Mouse (Mus musculus): ENCODE measurements at regions not wholly inside any gene's neighbourhood (a gene's known extent, or its start where the extent isn't known, plus 50 kb on each side); places are given as distances from the start of the nearest gene placed in this dataset.

GRCm38 (mm10) chr10:96955776-96956448 is 339.1 kb downstream of the Btg1 start:
- no peak overlapping the region for H3K9ac ChIP-seq
- ATAC-seq (replicated peaks): peak; percentile 51
- H3K4me3 ChIP-seq: no peak overlapping the region
- 5% methylated on average over 16 of the region's 16 CpGs for WGBS
- H3K9me3 ChIP-seq: no peaks in the 10 kb centered on the region
- no peaks in the 10 kb centered on the region for H3K36me3 ChIP-seq (replicated peaks)
- peaks cover 21% of the 10 kb centered on the region for H3K4me1 ChIP-seq
- H3K27me3 ChIP-seq (replicated peaks): no peaks in the 10 kb centered on the region
- peak overlapping the region; percentile 37 for H3K4me2 ChIP-seq
- peak overlapping the region; percentile 74 for H3K27ac ChIP-seq

- 25% methylated on average over 5 of the region's 5 CpGs for WGBS
- H3K9me3 ChIP-seq: no peaks in the 10 kb centered on the region
- H3K27ac ChIP-seq: peak overlapping the region; percentile 74
- H3K27me3 ChIP-seq (replicated peaks): no peaks in the 10 kb centered on the region
- H3K4me3 ChIP-seq: no peak overlapping the region
- H3K9ac ChIP-seq: no peak overlapping the region
- peak overlapping the region; percentile 37 for H3K4me2 ChIP-seq
- H3K36me3 ChIP-seq (replicated peaks): no peaks in the 10 kb centered on the region
- H3K4me1 ChIP-seq: peaks cover 21% of the 10 kb centered on the region
- peak; percentile 51; the same call in 1 of the 2 replicates for ATAC-seq (replicated peaks)
Measured at GRCm38 (mm10) chr10:96956449-96956834, 339.6 kb downstream of the Btg1 start.

GRCm38 (mm10) chr10:96957019-96957418 is 340.2 kb downstream of the Btg1 start:
- no peak overlapping the region for H3K4me2 ChIP-seq
- H3K9me3 ChIP-seq: no peaks in the 10 kb centered on the region
- no peak overlapping the region for H3K9ac ChIP-seq
- no peaks in the 10 kb centered on the region for H3K27me3 ChIP-seq (replicated peaks)
- H3K4me3 ChIP-seq: no peak overlapping the region
- 67% methylated on average over 2 of the region's 2 CpGs for WGBS
- peaks cover 21% of the 10 kb centered on the region for H3K4me1 ChIP-seq
- H3K36me3 ChIP-seq (replicated peaks): no peaks in the 10 kb centered on the region
- no peak for ATAC-seq (replicated peaks)
- no peak overlapping the region for H3K27ac ChIP-seq

- 87% methylated on average over 1 of the region's 1 CpGs for WGBS
- ATAC-seq (replicated peaks): no peak
- no peak overlapping the region for H3K9ac ChIP-seq
- no peak overlapping the region for H3K4me3 ChIP-seq
- H3K36me3 ChIP-seq (replicated peaks): no peaks in the 10 kb centered on the region
- H3K27ac ChIP-seq: no peak overlapping the region
- H3K27me3 ChIP-seq (replicated peaks): no peaks in the 10 kb centered on the region
- H3K4me1 ChIP-seq: no peaks in the 10 kb centered on the region
- no peaks in the 10 kb centered on the region for H3K9me3 ChIP-seq
- no peak overlapping the region for H3K4me2 ChIP-seq
Measured at GRCm38 (mm10) chr10:96969825-96970224, 353.0 kb downstream of the Btg1 start.

GRCm38 (mm10) chr10:96970737-96971136 is 353.9 kb downstream of the Btg1 start:
- Histone ChIP-seq H3K36me3 (replicated peaks) (no peaks in the 10 kb centered on the region), H3K27ac (no peak overlapping the region), H3K4me2 (no peak overlapping the region), H3K27me3 (replicated peaks) (no peaks in the 10 kb centered on the region), H3K9me3 (no peaks in the 10 kb centered on the region), H3K4me1 (no peaks in the 10 kb centered on the region), H3K9ac (no peak overlapping the region), H3K4me3 (no peak overlapping the region)
- 71% methylated on average over 4 of the region's 4 CpGs for WGBS
- no peak for ATAC-seq (replicated peaks)

- Histone ChIP-seq H3K27me3 (replicated peaks) (no peaks in the 10 kb centered on the region), H3K36me3 (replicated peaks) (no peaks in the 10 kb centered on the region), H3K4me2 (no peak overlapping the region), H3K27ac (no peak overlapping the region), H3K4me3 (no peak overlapping the region), H3K9ac (no peak overlapping the region), H3K9me3 (no peaks in the 10 kb centered on the region), H3K4me1 (no peaks in the 10 kb centered on the region)
- ATAC-seq (replicated peaks): no peak
- 80% methylated on average over 3 of the region's 3 CpGs for WGBS
Measured at GRCm38 (mm10) chr10:96971810-96972209, 355.0 kb downstream of the Btg1 start.

GRCm38 (mm10) chr10:96974326-96974977 is 357.6 kb downstream of the Btg1 start:
- H3K27me3 ChIP-seq (replicated peaks): no peaks in the 10 kb centered on the region
- WGBS: 81% methylated on average over 2 of the region's 2 CpGs
- no peak overlapping the region for H3K4me3 ChIP-seq
- H3K4me1 ChIP-seq: no peaks in the 10 kb centered on the region
- no peak overlapping the region for H3K4me2 ChIP-seq
- no peaks in the 10 kb centered on the region for H3K36me3 ChIP-seq (replicated peaks)
- no peak overlapping the region for H3K27ac ChIP-seq
- no peak overlapping the region for H3K9ac ChIP-seq
- H3K9me3 ChIP-seq: no peaks in the 10 kb centered on the region
- ATAC-seq (replicated peaks): no peak

GRCm38 (mm10) chr10:96976691-96977090 is 359.9 kb downstream of the Btg1 start:
- no peaks in the 10 kb centered on the region for H3K9me3 ChIP-seq
- no peak overlapping the region for H3K4me2 ChIP-seq
- H3K9ac ChIP-seq: no peak overlapping the region
- peaks cover 18% of the 10 kb centered on the region for H3K4me1 ChIP-seq
- H3K27ac ChIP-seq: no peak overlapping the region
- no peaks in the 10 kb centered on the region for H3K36me3 ChIP-seq (replicated peaks)
- H3K27me3 ChIP-seq (replicated peaks): no peaks in the 10 kb centered on the region
- H3K4me3 ChIP-seq: no peak overlapping the region
- no peak for ATAC-seq (replicated peaks)

GRCm38 (mm10) chr10:96980494-96980831 is 363.7 kb downstream of the Btg1 start:
- Histone ChIP-seq H3K9me3 (no peaks in the 10 kb centered on the region), H3K27me3 (replicated peaks) (no peaks in the 10 kb centered on the region), H3K9ac (no peak overlapping the region), H3K36me3 (replicated peaks) (no peaks in the 10 kb centered on the region), H3K4me1 (peaks cover 18% of the 10 kb centered on the region), H3K4me2 (no peak overlapping the region), H3K4me3 (no peak overlapping the region), H3K27ac (peak overlapping the region; percentile 77)
- ATAC-seq (replicated peaks): peak; percentile 84
- WGBS: 10% methylated on average over 3 of the region's 3 CpGs

- Histone ChIP-seq H3K4me3 (no peak overlapping the region), H3K9me3 (no peaks in the 10 kb centered on the region), H3K36me3 (replicated peaks) (no peaks in the 10 kb centered on the region), H3K27me3 (replicated peaks) (no peaks in the 10 kb centered on the region), H3K4me1 (peaks cover 18% of the 10 kb centered on the region), H3K4me2 (peak overlapping the region; percentile 15; the same call in 1 of the 2 replicates), H3K9ac (no peak overlapping the region), H3K27ac (peak overlapping the region; percentile 77)
- peak; percentile 90 for ATAC-seq (replicated peaks)
- 8% methylated on average over 9 of the region's 9 CpGs for WGBS
Measured at GRCm38 (mm10) chr10:96980832-96981515, 364.2 kb downstream of the Btg1 start.

- H3K4me2 ChIP-seq: no peak overlapping the region
- ATAC-seq (replicated peaks): no peak
- no peaks in the 10 kb centered on the region for H3K36me3 ChIP-seq (replicated peaks)
- no peaks in the 10 kb centered on the region for H3K27me3 ChIP-seq (replicated peaks)
- H3K9ac ChIP-seq: no peak overlapping the region
- peak overlapping the region; percentile 77 for H3K27ac ChIP-seq
- H3K4me1 ChIP-seq: peaks cover 18% of the 10 kb centered on the region
- no peak overlapping the region for H3K4me3 ChIP-seq
- WGBS: 58% methylated on average over 2 of the region's 2 CpGs
- no peaks in the 10 kb centered on the region for H3K9me3 ChIP-seq
Measured at GRCm38 (mm10) chr10:96981516-96981869, 364.7 kb downstream of the Btg1 start.

GRCm38 (mm10) chr10:97000871-97001270 is 384.1 kb downstream of the Btg1 start:
- Histone ChIP-seq H3K9me3 (0 out of 2 replicates have a peak, but pooled peaks cover 4% of the 10 kb centered on the region), H3K27ac (no peak overlapping the region), H3K9ac (no peak overlapping the region), H3K36me3 (replicated peaks) (no peaks in the 10 kb centered on the region), H3K27me3 (replicated peaks) (no peaks in the 10 kb centered on the region), H3K4me2 (no peak overlapping the region), H3K4me1 (no peaks in the 10 kb centered on the region), H3K4me3 (no peak overlapping the region)
- ATAC-seq (replicated peaks): no peak

- Histone ChIP-seq H3K4me1 (no peaks in the 10 kb centered on the region), H3K36me3 (replicated peaks) (no peaks in the 10 kb centered on the region), H3K9me3 (0 out of 2 replicates have a peak, but pooled peaks cover 5% of the 10 kb centered on the region), H3K4me2 (no peak overlapping the region), H3K27me3 (replicated peaks) (no peaks in the 10 kb centered on the region), H3K9ac (no peak overlapping the region), H3K4me3 (no peak overlapping the region), H3K27ac (no peak overlapping the region)
- no peak for ATAC-seq (replicated peaks)
Measured at GRCm38 (mm10) chr10:97008873-97009272, 392.1 kb downstream of the Btg1 start.

Data from midbrain, embryonic 15.5 days (tissue).